Mouse (Mus musculus) thymus, postnatal 25 days (tissue): ENCODE results near the gene Eif3j1.

Source experiments
- DNase-seq: peaks from one replicate; pipeline ENCODE4 v3.0.0; 2022

The Eif3j1 gene

DNA sequence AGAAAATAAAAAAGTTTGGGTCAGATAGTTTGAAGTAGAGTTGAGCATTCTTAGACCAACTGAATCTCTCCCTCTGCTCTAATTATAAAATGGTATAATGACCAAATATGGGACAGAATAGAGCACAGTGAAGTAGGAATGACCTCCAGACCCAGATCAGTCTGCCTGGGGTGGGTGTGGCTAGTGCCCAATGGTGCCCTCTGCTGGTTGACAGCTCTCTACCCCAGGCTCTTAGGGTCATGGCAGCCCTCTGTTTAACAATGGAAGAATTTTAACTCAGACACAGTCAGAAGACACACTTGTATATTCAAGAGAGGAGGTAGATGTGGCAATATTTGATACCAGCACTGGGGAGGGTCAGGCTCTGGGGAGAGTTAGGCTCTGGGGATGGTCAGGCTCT is 73.7 kb downstream of the Eif3j1 start:
- peak; percentile 50 for DNase-seq
